Mouse (Mus musculus) kidney, embryonic 16.5 days (tissue): ENCODE results near the gene Gm7978. TPM values are rescaled to one million over a fixed set of nuclear protein-coding genes. Genes with fewer than 3 reads are reported as not detected.
"Not testable (repeated sequence)": the region's sequence is repeated elsewhere in the genome, so short reads cannot be mapped to it uniquely, and the experiment has no call there.

Source experiments
- ATAC-seq: fragments of 200-750 bp; cut with Nextera tagmentation; 2 replicates; pipeline ENCODE4 v1.8.0; 2017; ENCODE audit warnings: moderate TSS enrichment; ENCODE audit not compliant: low FRiP score, low TSS enrichment
- H3K27ac ChIP-seq: fragments of 300-500 bp; sonication (generic); 2 replicates; pipeline ENCODE4 v1.5.1; 2014; ENCODE audit warnings: low read length
- H3K27me3 ChIP-seq: fragments of 300-500 bp; sonication (generic); 2 replicates; pipeline ENCODE4 v1.6.1; 2014; ENCODE audit warnings: low read length, control low read depth, mixed read lengths; ENCODE audit not compliant: insufficient read depth
- H3K36me3 ChIP-seq: fragments of 300-500 bp; sonication (generic); 2 replicates; pipeline ENCODE4 v1.6.1; 2014; ENCODE audit warnings: low read length, control low read depth, mixed read lengths; ENCODE audit not compliant: insufficient read depth
- H3K4me1 ChIP-seq: fragments of 300-500 bp; sonication (generic); 2 replicates; pipeline ENCODE4 v1.6.1; 2014; ENCODE audit warnings: low read length, control low read depth, mixed read lengths; ENCODE audit not compliant: insufficient read depth
- H3K4me2 ChIP-seq: fragments of 300-500 bp; sonication (generic); replicated peaks from 2 replicates; pipeline ENCODE4 v1.6.1; 2014; ENCODE audit warnings: low read depth, low read length
- H3K4me3 ChIP-seq: fragments of 300-500 bp; sonication (generic); 2 replicates; pipeline ENCODE4 v1.5.1; 2014; ENCODE audit warnings: mild to moderate bottlenecking, low read length
- H3K9ac ChIP-seq: fragments of 300-500 bp; sonication (generic); replicated peaks from 2 replicates; pipeline ENCODE4 v1.6.1; 2014; ENCODE audit warnings: low read length
- H3K9me3 ChIP-seq: fragments of 300-500 bp; sonication (generic); 2 replicates; pipeline ENCODE4 v1.6.1; 2016; ENCODE audit warnings: low read length, control low read depth
- WGBS: fragments of 180-500 bp; shearing (Covaris S2); extraction: QIAGEN DNeasy Blood & Tissue Kit; methylation state at CpG from one replicate; pipeline ENCODE4 v1.1.7; 2014; 5-methylcytosine and 5-hydroxymethylcytosine counted together
- polyA plus RNA-seq: library from polyadenylated mRNA; unstranded; fragments of >200 nt; fragmentation: Nextera tagmentation; extraction: Ambion mirVana; gene quantifications from 2 replicates; pipeline ENCODE4 v1.2.1, GENCODE M21; 2015

Gm7978 gene
- not detected in 2 replicates for polyA plus RNA-seq

DNA sequence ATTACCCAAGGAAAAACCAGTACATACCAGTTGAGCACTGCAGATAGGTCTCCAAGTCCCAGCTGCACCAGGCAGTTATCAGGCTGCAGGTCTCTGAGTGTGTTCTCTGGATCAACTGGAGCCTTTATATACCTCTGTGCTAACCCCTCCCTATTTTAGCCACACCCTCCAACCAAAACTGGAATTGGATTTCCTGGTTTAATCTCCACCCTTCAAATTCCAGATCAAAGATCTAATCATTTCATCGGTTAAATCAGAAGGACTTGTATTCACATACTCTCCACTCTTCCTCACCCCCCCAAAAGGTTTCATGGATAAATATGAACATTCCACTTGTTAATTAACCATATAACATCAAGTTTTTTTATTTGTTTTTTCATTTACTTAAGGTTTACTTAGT lies at the start of gene Gm7978:
Gene Gm7978, minus strand, starts transcription at position 101 of the 400 bp plus-strand sequence.
- not testable (repeated sequence) for H3K36me3 ChIP-seq, ATAC-seq, H3K4me1 ChIP-seq, H3K27ac ChIP-seq, H3K4me2 ChIP-seq, H3K9me3 ChIP-seq, H3K9ac ChIP-seq, H3K4me3 ChIP-seq, H3K27me3 ChIP-seq
- WGBS = no CpG with 5 or more reads among the region's 1 CpGs

DNA sequence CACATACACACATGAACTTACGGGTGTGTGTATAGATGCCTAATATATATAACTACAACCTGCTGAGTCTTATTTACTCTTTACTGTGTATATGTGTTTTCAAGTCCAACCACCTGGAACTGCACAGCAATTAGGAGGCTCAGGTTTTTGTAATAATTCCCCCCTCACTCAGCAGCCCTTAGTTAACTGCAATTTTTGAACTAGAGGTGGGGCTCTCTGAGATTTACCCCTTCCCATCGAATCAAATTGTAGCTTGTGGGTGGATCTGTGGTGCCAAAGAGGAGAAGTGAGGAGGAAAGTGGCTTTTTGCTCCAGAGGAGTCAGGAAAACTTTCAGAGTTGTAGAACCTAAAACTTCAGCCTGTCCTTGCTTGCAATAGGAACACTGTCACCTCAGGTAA lies 39.7 kb upstream of the Gm7978 start, which contains the start of gene E330014E10Rik:
Gene E330014E10Rik, plus strand, starts transcription at position 301 of the 400 bp plus-strand sequence.
- not testable (repeated sequence) for H3K4me3 ChIP-seq, H3K9me3 ChIP-seq, H3K27ac ChIP-seq, H3K36me3 ChIP-seq, H3K27me3 ChIP-seq, ATAC-seq, H3K4me1 ChIP-seq, H3K9ac ChIP-seq, H3K4me2 ChIP-seq
- WGBS = no CpG with 5 or more reads among the region's 2 CpGs

DNA sequence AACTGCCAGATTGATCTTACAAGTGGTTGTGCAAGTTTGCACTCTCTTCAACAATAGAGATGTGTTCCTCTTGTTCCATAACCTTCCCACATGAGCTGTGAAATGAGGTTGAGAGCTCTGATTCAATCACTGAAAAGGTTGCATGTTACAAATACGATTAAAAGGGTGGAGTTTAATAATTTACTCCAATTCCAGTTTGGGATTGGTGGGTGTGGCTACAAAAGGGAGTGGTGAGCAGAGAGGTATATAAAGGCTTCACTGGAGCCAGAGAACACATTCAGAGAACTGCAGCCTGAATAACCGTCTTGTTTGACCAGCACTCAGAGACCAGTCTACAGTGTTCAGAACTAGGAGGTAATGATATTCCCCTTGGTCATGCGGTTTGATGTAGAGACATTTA lies 5.7 kb upstream of the Gm7978 start, which contains the start of gene Gm7982:
Gene Gm7982, plus strand, starts transcription at position 301 of the 400 bp plus-strand sequence.
- ATAC-seq, H3K36me3 ChIP-seq, H3K27me3 ChIP-seq, H3K9ac ChIP-seq, H3K4me3 ChIP-seq, H3K9me3 ChIP-seq, H3K4me2 ChIP-seq, H3K4me1 ChIP-seq, H3K27ac ChIP-seq: not testable (repeated sequence)
- no CpG with 5 or more reads among the region's 3 CpGs for WGBS

Other genes starting within 250 kb of the Gm7978 start
- not detected in 2 replicates for gene Gm3286, start 225.4 kb downstream of the Gm7978 start, polyA plus RNA-seq
- gene Gm7971, start 141.3 kb downstream of the Gm7978 start, polyA plus RNA-seq = not detected in 2 replicates
- gene Gm7982, start 5.8 kb upstream of the Gm7978 start, polyA plus RNA-seq = not detected in 2 replicates
- gene E330014E10Rik, start 39.8 kb upstream of the Gm7978 start, polyA plus RNA-seq = not detected in 2 replicates
- 6.5 and 6.6 TPM in 2 replicates for gene Cxcl13, start 220.8 kb upstream of the Gm7978 start, polyA plus RNA-seq